Mouse (Mus musculus) megakaryocyte, embryonic 14.5 days (primary cell): ENCODE data around the gene Pla2g12a.

Experiments
- FLI1 ChIP-seq: IDR thresholded peaks from 2 replicates; pipeline ENCODE4 v1.6.1; 2012; ENCODE audit warnings: low read length, inconsistent platforms, mixed read lengths
- GATA1 ChIP-seq: IDR thresholded peaks from 3 replicates; pipeline ENCODE4 v1.6.1; 2012; ENCODE audit warnings: mixed read lengths, low read length, inconsistent platforms, borderline replicate concordance

DNA sequence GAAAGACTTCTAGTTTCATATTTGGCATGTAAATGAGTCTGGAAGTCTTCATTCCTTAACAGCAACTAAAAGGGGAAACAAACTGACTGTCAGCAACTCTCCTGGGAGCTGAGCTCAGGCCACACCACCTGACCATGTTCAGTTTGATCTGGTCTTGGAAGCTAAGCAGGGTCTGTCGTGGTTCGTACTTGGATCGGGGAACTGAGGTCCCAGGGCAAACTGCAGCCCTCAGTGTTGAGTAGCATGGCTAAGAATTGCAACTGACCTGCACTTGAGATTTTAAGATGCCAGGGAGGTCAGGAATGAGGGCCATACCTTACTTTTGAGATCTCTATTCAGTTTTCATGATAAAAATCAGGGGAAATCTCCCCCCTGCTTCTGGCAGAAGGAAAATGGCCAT lies 47.5 kb downstream of the Pla2g12a start:
- TF ChIP-seq FLI1: no peak
- no peak for TF ChIP-seq GATA1
